Mouse (Mus musculus) splenic B cell, adult 2 months (primary cell): ENCODE results near the gene Gm17359.

Experiments used
- DNase-seq: peaks from one replicate; pipeline ENCODE4 v3.0.0-alpha.2; 2011; ENCODE audit warnings: low read depth, low spot score
- H3K27me3 ChIP-seq: 2 replicates; pipeline ENCODE4 v1.6.1; 2012; ENCODE audit warnings: mild to moderate bottlenecking, low read length, moderate library complexity, mixed read lengths; ENCODE audit not compliant: control insufficient read depth, poor library complexity, insufficient read depth, severe bottlenecking
- H3K36me3 ChIP-seq: 2 replicates; pipeline ENCODE4 v1.6.1; 2012; ENCODE audit warnings: mild to moderate bottlenecking, low read length, moderate library complexity, mixed read lengths; ENCODE audit not compliant: control insufficient read depth, poor library complexity, insufficient read depth, severe bottlenecking

Gm17359 gene

GRCm38 (mm10) chr3:79495151-79495550 is 158.7 kb downstream of the Gm17359 start:
- Histone ChIP-seq H3K36me3 (no peaks in the 10 kb centered on the region), H3K27me3 (no peaks in the 10 kb centered on the region)
- DNase-seq = no peak

- Histone ChIP-seq H3K27me3 (no peaks in the 10 kb centered on the region), H3K36me3 (no peaks in the 10 kb centered on the region)
- no peak for DNase-seq
Measured at GRCm38 (mm10) chr3:79496668-79497067, 160.2 kb downstream of the Gm17359 start.

- Histone ChIP-seq H3K27me3 (no peaks in the 10 kb centered on the region), H3K36me3 (no peaks in the 10 kb centered on the region)
- DNase-seq = no peak
Measured at GRCm38 (mm10) chr3:79500279-79500678, 163.8 kb downstream of the Gm17359 start.

GRCm38 (mm10) chr3:79501166-79501728 is 164.8 kb downstream of the Gm17359 start:
- no peak for DNase-seq
- Histone ChIP-seq H3K27me3 (no peaks in the 10 kb centered on the region), H3K36me3 (no peaks in the 10 kb centered on the region)
